Mouse (Mus musculus) right cerebral cortex, postnatal 10 days (tissue): Measurements from ENCODE around the gene Sgpp2.

Experiments
- DNase-seq, 2 experiments: peaks; one replicate each; pipeline ENCODE4 v3.0.0; 2021; ENCODE audit warnings: low spot score in 2 of 2

The Sgpp2 gene

GRCm38 (mm10) chr1:78401413-78401812 is 91.3 kb downstream of the Sgpp2 start:
- DNase-seq, result no peak

GRCm38 (mm10) chr1:78409396-78409795 is 99.3 kb downstream of the Sgpp2 start:
- no peak for DNase-seq

GRCm38 (mm10) chr1:78412668-78413067 is 102.5 kb downstream of the Sgpp2 start:
- DNase-seq, result no peak

GRCm38 (mm10) chr1:78414421-78414820 is 104.3 kb downstream of the Sgpp2 start:
- no peak for DNase-seq

- DNase-seq, result no peak
These were observed 107.2 kb downstream of the Sgpp2 start for GRCm38 (mm10) chr1:78417154-78417911.

GRCm38 (mm10) chr1:78419593-78419992 is 109.4 kb downstream of the Sgpp2 start:
- DNase-seq, result peak; percentile 61 to 81

- no peak for DNase-seq
These were observed 110.1 kb downstream of the Sgpp2 start for GRCm38 (mm10) chr1:78420271-78420670.

GRCm38 (mm10) chr1:78421749-78422148 is 111.6 kb downstream of the Sgpp2 start:
- DNase-seq, result no peak

- no peak for DNase-seq
These were observed 112.4 kb downstream of the Sgpp2 start for GRCm38 (mm10) chr1:78422576-78422975.

GRCm38 (mm10) chr1:78424848-78425247 is 114.7 kb downstream of the Sgpp2 start:
- no peak for DNase-seq

GRCm38 (mm10) chr1:78425309-78425708 is 115.2 kb downstream of the Sgpp2 start:
- DNase-seq, result no peak

GRCm38 (mm10) chr1:78425793-78426700 is 115.9 kb downstream of the Sgpp2 start:
- DNase-seq, result peak; percentile 58 to 69

GRCm38 (mm10) chr1:78426841-78427240 is 116.7 kb downstream of the Sgpp2 start:
- DNase-seq, result no peak

GRCm38 (mm10) chr1:78428851-78429250 is 118.7 kb downstream of the Sgpp2 start:
- no peak for DNase-seq

GRCm38 (mm10) chr1:78433472-78433871 is 123.3 kb downstream of the Sgpp2 start:
- DNase-seq, result no peak

- DNase-seq, result no peak
These were observed 125.8 kb downstream of the Sgpp2 start for GRCm38 (mm10) chr1:78435967-78436366.

- no peak for DNase-seq
These were observed 126.3 kb downstream of the Sgpp2 start for GRCm38 (mm10) chr1:78436445-78436844.

GRCm38 (mm10) chr1:78437150-78437549 is 127.0 kb downstream of the Sgpp2 start:
- no peak for DNase-seq

- no peak for DNase-seq
These were observed 130.6 kb downstream of the Sgpp2 start for GRCm38 (mm10) chr1:78440716-78441115.

- DNase-seq, result no peak
These were observed 132.9 kb downstream of the Sgpp2 start for GRCm38 (mm10) chr1:78443056-78443455.

GRCm38 (mm10) chr1:78446232-78446631 is 136.1 kb downstream of the Sgpp2 start:
- no peak for DNase-seq

- DNase-seq, result no peak
These were observed 136.6 kb downstream of the Sgpp2 start for GRCm38 (mm10) chr1:78446742-78447141.

- DNase-seq, result no peak
These were observed 137.9 kb downstream of the Sgpp2 start for GRCm38 (mm10) chr1:78448091-78448490.
